Mouse (Mus musculus) adrenal gland (tissue): ENCODE results near the gene Taf1.

ENCODE experiments used
- intact Hi-C: fragments of 180-260 bp; cut with DNase I; formaldehyde crosslinking; loops from one replicate; pipeline ENCODE4 v1.15.1; 2025

The Taf1 gene

DNA sequence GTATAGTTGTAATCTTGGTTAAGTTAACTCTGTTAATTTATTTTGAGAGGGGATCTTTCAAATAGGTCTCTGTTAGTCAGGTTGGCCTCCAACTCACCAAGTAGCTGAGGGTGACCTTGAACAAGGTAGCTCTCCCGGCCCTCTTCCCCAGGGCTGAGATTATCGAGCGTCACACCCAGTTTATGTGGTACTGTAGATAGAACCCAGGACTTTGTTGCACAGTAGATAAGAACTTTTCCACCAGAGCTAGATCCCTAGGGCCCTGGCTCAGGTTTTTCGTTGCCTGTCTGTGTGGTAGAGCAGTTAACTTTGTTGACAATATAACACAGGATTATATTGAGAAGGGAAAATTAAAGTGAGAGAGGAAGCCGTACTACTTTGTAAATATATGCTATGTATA lies 114.1 kb downstream of the Taf1 start:
- intact Hi-C loops: no loop called here
